Mouse (Mus musculus): Measurements from ENCODE around the gene Mycn. TPM values are rescaled to one million over a fixed set of nuclear protein-coding genes. Genes with fewer than 3 reads are reported as not detected.

The Mycn gene
- polyA plus RNA-seq, 1 experiment from 2014 or later, result 85.3 TPM

DNA sequence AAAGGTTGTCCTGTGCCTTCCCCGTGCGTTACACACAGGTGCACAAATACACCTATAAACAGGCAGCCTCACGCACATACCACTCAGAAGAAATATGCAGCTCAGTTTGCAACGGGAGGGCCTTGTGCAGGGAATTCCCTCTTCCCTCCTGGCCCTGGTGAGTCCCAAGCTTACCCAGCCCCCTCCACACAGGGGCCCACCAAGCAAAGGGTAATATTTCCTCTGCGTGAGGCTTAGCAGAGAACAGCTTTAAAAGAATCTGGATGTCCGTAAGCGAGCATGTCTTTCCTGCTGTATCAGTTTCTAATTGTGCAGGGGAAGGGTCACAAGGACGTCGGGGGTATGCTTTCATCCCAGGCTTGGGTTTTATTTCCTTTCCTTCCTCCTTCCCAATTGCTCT lies 25.4 kb downstream of the Mycn start:
- no peak for ATAC-seq (ENCODE audit: low FRiP score)

DNA sequence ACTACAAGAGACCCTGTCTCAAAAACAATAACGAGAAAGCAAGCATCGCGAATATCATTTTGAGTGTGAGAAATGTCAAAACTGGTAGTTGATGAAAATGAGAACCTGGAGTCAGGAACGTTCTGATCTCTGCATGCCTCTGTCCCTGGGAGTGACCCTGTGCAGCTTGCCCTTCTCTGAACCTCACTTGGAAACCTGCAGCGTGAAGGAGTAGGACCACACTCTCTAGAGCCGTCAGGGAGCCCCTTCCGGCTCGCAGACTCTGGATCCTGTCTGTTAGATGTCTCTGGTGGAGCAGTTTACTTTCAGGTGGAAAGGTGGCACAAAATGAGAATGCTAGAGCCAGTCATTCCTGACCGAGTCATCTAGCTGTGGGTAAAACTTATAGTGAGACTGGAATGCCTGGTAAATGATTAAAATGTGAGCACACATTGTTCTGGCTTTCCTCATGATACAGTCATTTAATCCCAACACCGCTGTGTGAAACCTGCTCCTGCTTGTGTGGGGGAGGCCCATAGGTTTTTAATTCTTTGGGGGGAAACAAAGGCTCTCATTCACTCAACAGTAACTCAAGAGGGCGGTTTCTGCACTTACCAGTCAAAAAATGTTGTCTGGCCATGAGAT lies 31.2 kb downstream of the Mycn start:
- H3K36me3 ChIP-seq, result no peaks in the 10 kb centered on the region
- H3K27ac ChIP-seq, result no peak overlapping the region
- no peaks in the 10 kb centered on the region for H3K9me3 ChIP-seq (replicated peaks)
- no peak overlapping the region for H3K4me3 ChIP-seq
- H3K4me2 ChIP-seq (replicated peaks), result no peak overlapping the region
- 71% methylated on average over 11 of the region's 11 CpGs for WGBS
- H3K4me1 ChIP-seq, result peaks cover 28% of the 10 kb centered on the region
- H3K27me3 ChIP-seq, result no peaks in the 10 kb centered on the region
- no peak overlapping the region for H3K9ac ChIP-seq
- ATAC-seq (ENCODE audit: low FRiP score), result no peak

More for the DNA sequence above, 25.4 kb downstream of the Mycn start:
- Histone ChIP-seq H3K4me3 (no peak overlapping the region), H3K4me1 (peaks cover 8% of the 10 kb centered on the region; the same call in 1 of the 2 replicates), H3K27me3 (no peaks in the 10 kb centered on the region), H3K9me3 (replicated peaks) (no peaks in the 10 kb centered on the region), H3K36me3 (no peaks in the 10 kb centered on the region), H3K4me2 (replicated peaks) (no peak overlapping the region), H3K27ac (no peak overlapping the region), H3K9ac (no peak overlapping the region)
- WGBS, result 58% methylated on average over 9 of the region's 9 CpGs

DNA sequence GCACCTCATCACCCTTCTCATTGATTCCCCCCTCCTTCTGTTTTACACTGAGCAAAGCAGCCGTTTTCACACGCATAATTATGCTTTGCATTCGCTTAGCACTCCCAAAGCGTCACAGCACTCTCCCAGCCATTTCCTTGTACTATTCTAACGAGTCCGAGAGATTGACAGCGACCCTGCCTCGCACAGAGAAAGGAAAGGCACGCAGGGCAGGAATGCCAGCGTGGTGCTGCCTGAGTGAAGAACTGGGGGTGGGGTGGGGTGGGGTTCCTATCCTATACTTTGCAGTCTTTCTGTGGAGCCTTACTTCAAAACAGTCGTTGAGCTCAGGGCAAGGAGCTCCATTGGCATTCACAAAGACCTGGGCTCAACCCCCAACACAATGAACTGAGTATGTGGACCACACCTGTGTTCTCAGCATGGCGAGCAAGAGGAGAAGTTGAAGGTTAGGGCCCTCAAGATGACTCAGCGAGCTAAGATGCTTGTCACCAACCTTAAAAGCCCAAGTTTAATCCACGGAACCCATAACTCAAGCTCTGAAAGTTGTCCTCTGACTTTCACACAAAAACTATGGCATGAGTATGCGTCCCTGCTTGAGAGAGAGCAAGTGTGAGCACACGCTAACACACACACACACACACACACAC lies 32.0 kb downstream of the Mycn start:
- Histone ChIP-seq H3K9me3 (replicated peaks) (no peaks in the 10 kb centered on the region), H3K4me1 (peaks cover 35% of the 10 kb centered on the region), H3K27ac (peak overlapping the region; percentile 24; the same call in 1 of the 2 replicates), H3K4me2 (replicated peaks) (no peak overlapping the region; the same call in 1 of the 2 replicates), H3K27me3 (no peaks in the 10 kb centered on the region), H3K9ac (no peak overlapping the region), H3K36me3 (no peaks in the 10 kb centered on the region), H3K4me3 (no peak overlapping the region)
- ATAC-seq (ENCODE audit: low FRiP score), result 0 out of 2 replicates have a peak, but pooled peaks have one; percentile 11
- WGBS, result 42% methylated on average over 16 of the region's 16 CpGs

DNA sequence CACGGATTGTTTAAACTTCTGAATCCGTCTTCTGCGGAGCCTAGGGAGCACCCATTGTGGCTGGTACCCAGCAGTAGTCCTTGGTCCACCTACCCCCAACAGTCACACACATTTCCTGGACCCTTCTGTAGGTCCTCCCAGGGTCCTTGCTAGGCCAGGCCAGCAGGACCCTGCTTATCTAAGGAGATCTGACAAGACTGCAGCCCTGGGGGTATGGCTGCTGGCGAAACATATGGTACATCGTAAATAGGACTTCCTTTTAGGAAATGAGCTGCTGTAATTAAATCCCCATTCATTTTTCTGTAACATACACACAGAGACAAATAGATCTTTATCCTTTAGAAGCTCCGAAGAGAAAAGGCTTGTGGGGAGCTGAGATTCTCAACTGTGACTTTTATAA lies 34.9 kb downstream of the Mycn start:
- Histone ChIP-seq H3K36me3 (no peaks in the 10 kb centered on the region), H3K9me3 (replicated peaks) (no peaks in the 10 kb centered on the region), H3K4me2 (replicated peaks) (no peak overlapping the region), H3K27ac (0 out of 2 replicates have a peak overlapping the region, but pooled peaks have one; percentile 13), H3K9ac (no peak overlapping the region), H3K4me1 (peaks cover 46% of the 10 kb centered on the region), H3K4me3 (no peak overlapping the region), H3K27me3 (no peaks in the 10 kb centered on the region)
- WGBS, result 50% methylated on average over 6 of the region's 6 CpGs
- no peak for ATAC-seq (ENCODE audit: low FRiP score)

DNA sequence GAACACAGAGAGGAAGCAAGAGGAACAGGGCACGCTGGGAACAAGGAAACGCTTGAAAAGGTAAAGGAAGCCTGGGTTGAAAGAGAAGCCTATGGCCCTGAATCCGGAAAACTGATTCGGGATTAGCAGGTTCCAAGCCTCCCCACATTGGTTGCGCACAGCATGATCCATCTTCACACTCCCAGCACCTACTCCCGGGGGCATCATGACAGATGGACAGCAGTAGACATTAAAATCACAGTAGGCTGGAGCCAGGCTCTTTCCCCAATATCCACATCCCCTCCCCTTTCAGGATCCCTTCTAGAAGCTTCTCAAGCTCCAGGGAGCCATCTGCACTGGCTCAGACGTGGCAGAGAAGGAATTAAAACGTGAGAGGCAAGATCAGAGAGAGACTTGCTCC lies 35.4 kb downstream of the Mycn start:
- Histone ChIP-seq H3K4me1 (peaks cover 46% of the 10 kb centered on the region), H3K4me2 (replicated peaks) (no peak overlapping the region), H3K4me3 (no peak overlapping the region), H3K9me3 (replicated peaks) (no peaks in the 10 kb centered on the region), H3K27ac (0 out of 2 replicates have a peak overlapping the region, but pooled peaks have one; percentile 13), H3K36me3 (no peaks in the 10 kb centered on the region), H3K9ac (no peak overlapping the region), H3K27me3 (no peaks in the 10 kb centered on the region)
- no peak for ATAC-seq (ENCODE audit: low FRiP score)
- WGBS, result 51% methylated on average over 8 of the region's 8 CpGs

DNA sequence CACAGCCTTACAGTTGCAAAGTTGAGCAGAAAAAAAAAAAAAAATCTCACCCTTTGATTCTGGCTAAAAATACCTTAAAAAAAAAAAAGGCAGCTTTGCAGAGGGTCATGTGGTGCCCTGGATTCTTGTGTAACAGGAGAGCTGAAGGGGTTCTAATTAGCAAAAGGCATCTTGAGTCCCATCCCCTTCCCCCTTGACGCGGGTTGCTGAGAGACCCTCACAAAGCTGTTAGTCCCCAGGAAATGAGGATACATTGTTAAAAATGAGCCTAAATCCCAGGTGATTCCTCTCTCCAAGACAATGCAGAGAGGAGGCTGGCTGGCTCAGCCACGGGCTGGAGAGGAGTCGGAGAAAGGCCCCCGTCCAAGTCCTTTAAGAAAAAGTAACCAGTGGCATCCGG lies 36.6 kb downstream of the Mycn start:
- Histone ChIP-seq H3K4me1 (peaks cover 46% of the 10 kb centered on the region), H3K27me3 (no peaks in the 10 kb centered on the region), H3K9ac (no peak overlapping the region), H3K27ac (peak overlapping the region; percentile 91), H3K4me2 (replicated peaks) (peak overlapping the region; percentile 56), H3K4me3 (no peak overlapping the region), H3K36me3 (no peaks in the 10 kb centered on the region), H3K9me3 (replicated peaks) (no peaks in the 10 kb centered on the region)
- 29% methylated on average over 6 of the region's 6 CpGs for WGBS
- ATAC-seq (ENCODE audit: low FRiP score), result peak; percentile 11

DNA sequence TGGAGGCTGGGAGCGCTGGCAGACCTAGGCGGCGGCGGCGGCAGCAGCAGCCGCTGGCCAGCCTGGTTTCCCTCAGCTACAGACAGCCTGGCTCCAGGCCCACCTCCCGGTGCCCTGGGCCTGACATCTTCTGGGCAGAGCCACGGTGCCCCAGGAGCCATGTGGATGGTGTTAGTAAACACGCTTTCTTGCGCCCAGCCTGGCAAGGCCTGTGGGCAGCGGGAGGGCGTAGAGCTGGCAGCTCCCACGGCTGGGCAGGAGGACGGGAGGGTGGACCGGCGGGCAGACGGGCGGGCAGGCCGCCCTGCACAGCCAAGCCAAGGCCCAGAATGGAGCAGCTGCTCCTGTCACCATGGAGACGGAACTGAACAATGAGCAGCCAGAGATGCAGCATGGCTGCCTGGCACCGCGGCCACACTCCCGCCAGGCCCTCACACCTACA lies 37.2 kb downstream of the Mycn start:
- Histone ChIP-seq H3K9me3 (replicated peaks) (no peaks in the 10 kb centered on the region), H3K27ac (peak overlapping the region; percentile 91), H3K27me3 (no peaks in the 10 kb centered on the region), H3K36me3 (no peaks in the 10 kb centered on the region), H3K4me3 (peak overlapping the region; percentile 15), H3K9ac (peak overlapping the region; percentile 58), H3K4me1 (peaks cover 40% of the 10 kb centered on the region), H3K4me2 (replicated peaks) (peak overlapping the region; percentile 56)
- ATAC-seq (ENCODE audit: low FRiP score), result peak; percentile 97
- 2% methylated on average over 23 of the region's 23 CpGs for WGBS

DNA sequence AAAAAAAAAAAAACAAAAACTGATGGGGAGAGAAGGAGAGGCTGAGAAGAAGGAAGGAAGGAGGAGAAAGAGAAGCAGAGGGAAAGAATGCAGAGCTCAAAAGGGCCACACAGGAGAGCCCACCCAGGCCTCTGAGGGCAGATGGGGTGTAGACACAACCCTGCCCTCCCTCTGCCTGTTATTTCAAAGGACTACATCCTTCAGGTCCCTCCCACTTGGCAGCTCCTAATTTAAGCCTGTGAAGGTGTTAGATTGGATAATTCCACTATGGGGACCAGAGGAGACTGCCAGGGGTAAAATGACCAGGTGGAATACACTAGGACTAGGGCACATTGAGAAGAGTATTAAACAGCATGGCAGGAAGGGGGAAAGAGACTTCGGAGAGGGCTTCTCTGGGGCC lies 37.6 kb downstream of the Mycn start:
- peak overlapping the region; percentile 15; the same call in 1 of the 2 replicates for H3K4me3 ChIP-seq
- no peaks in the 10 kb centered on the region for H3K9me3 ChIP-seq (replicated peaks)
- peak overlapping the region; percentile 91 for H3K27ac ChIP-seq
- peak overlapping the region; percentile 58 for H3K9ac ChIP-seq
- H3K4me1 ChIP-seq, result peaks cover 35% of the 10 kb centered on the region
- no CpG with 5 or more reads among the region's 1 CpGs for WGBS
- H3K27me3 ChIP-seq, result no peaks in the 10 kb centered on the region
- peak; percentile 33 for ATAC-seq (ENCODE audit: low FRiP score)
- H3K4me2 ChIP-seq (replicated peaks), result peak overlapping the region; percentile 56
- no peaks in the 10 kb centered on the region for H3K36me3 ChIP-seq

DNA sequence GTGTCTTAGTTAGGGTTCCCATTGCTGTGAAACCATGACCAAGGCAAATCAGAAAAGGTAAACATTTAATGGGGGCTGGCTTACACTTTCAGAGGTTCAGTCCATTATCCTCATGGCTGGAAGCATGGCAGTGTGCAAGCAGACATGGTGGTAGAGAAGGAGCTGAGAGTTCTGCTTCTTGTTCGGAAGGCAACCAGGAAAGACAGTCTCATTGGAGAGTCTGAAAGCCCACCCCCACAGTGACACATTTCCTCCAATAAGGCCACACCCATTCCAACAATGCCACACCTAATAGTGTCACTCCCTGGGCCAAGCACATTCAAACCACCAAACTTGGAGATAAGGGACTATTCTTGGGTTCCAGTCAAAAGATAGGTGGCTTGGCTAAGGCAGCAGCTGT lies 39.3 kb downstream of the Mycn start:
- 79% methylated on average over 1 of the region's 1 CpGs for WGBS

DNA sequence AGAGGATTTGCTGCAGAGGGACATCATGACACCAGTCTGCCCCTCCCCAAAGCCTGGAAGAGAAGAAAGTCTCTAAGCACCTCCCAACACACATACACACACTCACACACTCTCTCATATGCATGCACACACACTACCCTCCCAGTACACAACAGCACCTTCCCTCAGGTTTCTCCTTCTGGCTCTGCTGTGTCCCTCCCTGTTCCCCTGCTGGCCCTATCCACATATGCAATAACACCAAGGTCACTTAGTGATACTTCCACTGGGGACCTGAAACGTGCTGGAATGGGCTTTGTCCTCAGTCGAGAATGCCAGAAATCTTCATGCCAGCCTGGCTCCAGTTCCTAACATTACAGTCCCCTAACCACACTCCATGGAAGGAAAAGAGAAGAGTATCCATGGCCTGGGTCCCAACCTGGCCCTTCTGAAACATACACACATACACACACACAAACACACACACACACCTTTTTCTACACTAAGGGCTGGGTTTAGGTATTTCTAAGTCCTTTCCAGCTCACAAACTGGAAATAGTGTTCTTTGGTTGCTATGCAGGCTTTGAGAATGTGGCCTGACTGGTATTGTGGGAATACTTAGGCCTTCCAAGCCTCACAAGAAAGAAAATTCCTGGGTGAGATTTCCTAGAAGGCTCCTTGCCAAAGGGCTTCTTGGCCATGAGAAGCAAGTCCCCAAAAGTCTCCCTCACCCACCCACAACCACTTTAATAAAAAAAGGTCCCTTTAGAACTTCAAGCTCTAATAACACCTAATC lies 43.2 kb downstream of the Mycn start:
- 63% methylated on average over 2 of the region's 2 CpGs for WGBS
- ATAC-seq (ENCODE audit: low FRiP score), result no peak
- Histone ChIP-seq H3K9me3 (replicated peaks) (no peaks in the 10 kb centered on the region), H3K4me1 (no peaks in the 10 kb centered on the region), H3K9ac (no peak overlapping the region), H3K27ac (no peak overlapping the region; the same call in 1 of the 2 replicates), H3K4me2 (replicated peaks) (no peak overlapping the region), H3K4me3 (no peak overlapping the region), H3K27me3 (no peaks in the 10 kb centered on the region), H3K36me3 (no peaks in the 10 kb centered on the region)

More for the DNA sequence above, 39.3 kb downstream of the Mycn start:
- Histone ChIP-seq H3K4me3 (no peak overlapping the region), H3K27ac (no peak overlapping the region), H3K4me2 (replicated peaks) (no peak overlapping the region), H3K36me3 (no peaks in the 10 kb centered on the region), H3K9ac (no peak overlapping the region), H3K4me1 (peaks cover 34% of the 10 kb centered on the region), H3K27me3 (no peaks in the 10 kb centered on the region), H3K9me3 (replicated peaks) (no peaks in the 10 kb centered on the region)
- no peak for ATAC-seq (ENCODE audit: low FRiP score)

DNA sequence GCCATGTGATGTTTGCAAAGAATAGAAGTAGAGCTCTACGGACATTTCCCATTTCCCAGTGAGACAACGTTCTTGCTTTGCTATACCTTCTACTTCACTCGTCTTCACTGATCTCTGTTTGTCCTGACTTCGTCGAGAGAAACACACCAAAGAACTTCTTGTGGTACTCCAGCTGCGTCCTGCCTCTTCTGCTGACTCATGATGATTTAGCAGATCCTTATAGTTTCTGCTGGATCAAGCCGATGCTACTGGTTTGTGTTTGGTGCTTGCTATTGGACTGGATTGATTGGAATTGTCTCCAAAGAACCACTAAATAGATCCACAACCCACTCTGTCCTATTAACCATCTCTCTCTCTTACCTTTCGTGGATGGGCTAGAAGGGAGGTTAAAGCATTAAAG lies 47.7 kb downstream of the Mycn start:
- no peak overlapping the region for H3K4me3 ChIP-seq
- H3K4me1 ChIP-seq, result no peaks in the 10 kb centered on the region
- no peaks in the 10 kb centered on the region for H3K9me3 ChIP-seq (replicated peaks)
- 95% methylated on average over 8 of the region's 8 CpGs for WGBS
- H3K27me3 ChIP-seq, result no peaks in the 10 kb centered on the region
- H3K27ac ChIP-seq, result no peak overlapping the region
- ATAC-seq (ENCODE audit: low FRiP score), result no peak
- H3K4me2 ChIP-seq (replicated peaks), result no peak overlapping the region
- no peaks in the 10 kb centered on the region for H3K36me3 ChIP-seq
- H3K9ac ChIP-seq, result no peak overlapping the region

DNA sequence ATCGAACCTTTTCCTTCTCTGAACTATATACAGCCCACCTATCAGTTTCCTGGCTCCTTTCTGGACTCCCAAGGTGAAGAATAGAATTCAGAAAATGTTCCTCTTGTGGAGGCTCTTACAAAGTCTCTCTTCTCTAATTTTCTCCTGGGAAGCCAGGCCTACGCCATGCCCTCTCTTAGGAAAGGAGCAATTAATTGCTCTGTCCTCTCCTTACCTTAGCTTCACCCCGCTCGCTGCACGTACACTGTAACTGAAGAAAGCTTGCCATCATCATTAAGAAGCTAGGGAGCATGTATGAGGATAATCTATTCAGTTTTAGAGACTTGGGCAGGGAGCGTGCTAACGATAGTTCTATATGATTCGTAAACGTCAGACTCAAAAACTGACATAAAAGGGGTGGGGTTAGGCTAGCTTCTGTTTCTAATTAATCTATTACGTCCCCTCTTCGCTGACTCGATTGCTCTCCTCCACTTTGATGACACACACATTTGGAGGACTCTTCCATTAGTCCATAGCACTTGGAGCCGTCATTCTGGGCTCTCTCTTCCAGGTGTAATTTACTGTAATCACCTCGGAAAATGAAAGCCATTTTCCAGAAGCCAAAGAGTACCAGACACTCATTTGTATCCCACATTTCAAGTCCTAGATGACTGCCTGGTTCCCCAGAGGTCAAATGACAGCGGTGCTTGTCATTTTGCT lies 55.4 kb downstream of the Mycn start:
- Histone ChIP-seq H3K27me3 (no peaks in the 10 kb centered on the region), H3K36me3 (no peaks in the 10 kb centered on the region), H3K4me2 (replicated peaks) (no peak overlapping the region), H3K27ac (no peak overlapping the region), H3K4me3 (no peak overlapping the region), H3K4me1 (peaks cover 3% of the 10 kb centered on the region; the same call in 1 of the 2 replicates), H3K9ac (no peak overlapping the region), H3K9me3 (replicated peaks) (no peaks in the 10 kb centered on the region)
- 63% methylated on average over 15 of the region's 15 CpGs for WGBS
- ATAC-seq (ENCODE audit: low FRiP score), result no peak

Measured in hindbrain, embryonic 12.5 days (tissue).